Mouse (Mus musculus): ENCODE measurements around the gene Hist1h2an. TPM values are rescaled to one million over a fixed set of nuclear protein-coding genes. Genes with fewer than 3 reads are reported as not detected.
"Not testable (repeated sequence)": the region's sequence is repeated elsewhere in the genome, so short reads cannot be mapped to it uniquely, and the experiment has no call there.

The Hist1h2an gene
- polyA plus RNA-seq, 1 experiment from 2014 or later: not detected

DNA sequence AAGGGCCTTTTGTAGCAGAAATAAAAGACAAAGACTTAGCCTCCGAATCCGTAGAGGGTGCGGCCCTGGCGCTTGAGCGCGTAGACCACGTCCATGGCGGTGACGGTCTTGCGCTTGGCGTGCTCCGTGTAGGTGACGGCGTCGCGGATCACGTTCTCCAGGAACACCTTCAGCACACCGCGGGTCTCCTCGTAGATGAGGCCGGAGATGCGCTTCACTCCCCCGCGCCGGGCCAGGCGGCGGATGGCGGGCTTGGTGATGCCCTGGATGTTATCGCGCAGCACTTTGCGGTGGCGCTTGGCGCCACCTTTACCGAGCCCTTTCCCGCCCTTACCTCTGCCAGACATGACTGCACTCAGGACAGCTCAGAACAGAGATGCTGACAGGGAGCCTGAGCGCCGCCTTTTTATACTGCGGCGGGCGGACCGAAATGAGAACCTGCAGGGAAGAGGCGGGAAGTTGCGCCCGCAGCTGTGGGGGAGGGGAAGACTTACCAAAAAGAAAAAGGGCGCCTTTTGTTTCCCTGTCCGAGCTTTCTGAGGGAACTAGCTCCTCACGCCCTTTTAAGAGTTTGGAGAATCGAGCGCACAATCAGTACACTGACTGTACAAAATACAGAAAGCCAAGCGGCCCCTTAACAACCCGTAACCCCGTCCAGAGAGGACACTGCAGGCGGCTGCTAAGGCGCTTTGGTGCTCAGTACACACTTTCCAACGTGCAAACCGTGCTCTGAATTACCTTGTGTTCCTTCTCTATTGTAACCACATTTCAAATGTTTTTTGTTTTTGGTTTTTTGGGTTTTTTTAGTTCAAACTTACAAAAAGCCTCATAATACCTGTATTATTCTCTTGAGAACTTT lies 36.6 kb downstream of the Hist1h2an start, which contains the start of gene Hist1h4k:
Gene Hist1h4k, minus strand, starts transcription at position 347 of the 859 bp plus-strand sequence.
- H3K27me3 ChIP-seq (ENCODE audit: control insufficient read depth, insufficient read depth, low read depth, low read length); H3K36me3 ChIP-seq (ENCODE audit: control insufficient read depth, insufficient read depth, low read length); H3K9me3 ChIP-seq (replicated peaks; ENCODE audit: control insufficient read depth, low read length, poor library complexity, severe bottlenecking): not testable (repeated sequence)
- peak within 1 kb of the TSS; percentile 63 for H3K9ac ChIP-seq (ENCODE audit: low read depth, low read length)
- H3K27ac ChIP-seq (ENCODE audit: low read length): peak within 1 kb of the TSS; percentile 86
- ATAC-seq: peak; percentile 86
- H3K4me3 ChIP-seq (ENCODE audit: low read depth, low read length): peak within 1 kb of the TSS; percentile 43
- peaks cover 28% of the 10 kb centered on the region for H3K4me1 ChIP-seq (ENCODE audit: control insufficient read depth, insufficient read depth, low read length)
- peak within 1 kb of the TSS; percentile 81 for H3K4me2 ChIP-seq (ENCODE audit: low read length)
- under 1% methylated on average over 39 of the region's 56 CpGs for WGBS

DNA sequence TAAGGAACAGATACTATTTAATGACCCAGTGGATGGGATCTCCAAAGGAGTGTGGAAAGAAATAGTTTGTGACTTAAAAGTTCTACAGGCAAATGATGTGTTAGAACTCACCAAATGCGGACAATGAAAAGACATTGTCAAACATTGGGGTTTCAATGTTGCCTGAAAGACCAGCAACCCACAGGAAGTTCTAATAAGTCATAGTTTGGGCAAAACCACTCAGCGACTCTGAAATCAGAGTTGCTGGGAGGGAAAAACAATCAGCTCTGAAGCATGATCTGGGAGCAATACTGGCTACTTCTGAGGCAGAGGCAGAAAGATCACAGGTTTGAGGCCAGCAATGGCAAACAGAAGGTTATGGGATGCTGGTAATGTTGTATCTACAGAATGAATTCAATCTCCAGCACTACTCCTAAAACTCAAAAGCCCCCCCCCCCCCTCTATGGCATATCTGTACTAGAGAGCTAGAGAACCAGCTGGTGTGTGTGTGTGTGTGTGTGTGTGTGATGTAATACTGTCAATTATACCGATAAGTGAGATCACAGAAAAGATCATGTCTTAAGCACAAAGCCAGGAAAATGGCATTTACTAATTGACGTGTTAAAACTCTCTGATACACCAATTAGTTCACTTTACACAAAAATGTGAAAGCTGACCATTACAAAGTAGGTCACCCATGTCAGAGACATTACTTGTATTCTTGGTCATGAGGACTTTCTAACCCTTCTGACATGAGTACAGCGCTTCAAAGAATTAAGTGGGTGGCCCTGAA lies 37.4 kb downstream of the Hist1h2an start:
- H3K4me2 ChIP-seq (ENCODE audit: low read length): peak overlapping the region; percentile 81
- peak overlapping the region; percentile 86 for H3K27ac ChIP-seq (ENCODE audit: low read length)
- ATAC-seq: no peak
- H3K4me3 ChIP-seq (ENCODE audit: low read depth, low read length): peak overlapping the region; percentile 43
- H3K4me1 ChIP-seq (ENCODE audit: control insufficient read depth, insufficient read depth, low read length): peaks cover 24% of the 10 kb centered on the region
- H3K9me3 ChIP-seq (replicated peaks; ENCODE audit: control insufficient read depth, low read length, poor library complexity, severe bottlenecking): no peaks in the 10 kb centered on the region
- no peaks in the 10 kb centered on the region for H3K27me3 ChIP-seq (ENCODE audit: control insufficient read depth, insufficient read depth, low read depth, low read length)
- 5% methylated on average over 5 of the region's 5 CpGs for WGBS
- H3K9ac ChIP-seq (ENCODE audit: low read depth, low read length): peak overlapping the region; percentile 63
- no peaks in the 10 kb centered on the region for H3K36me3 ChIP-seq (ENCODE audit: control insufficient read depth, insufficient read depth, low read length)

DNA sequence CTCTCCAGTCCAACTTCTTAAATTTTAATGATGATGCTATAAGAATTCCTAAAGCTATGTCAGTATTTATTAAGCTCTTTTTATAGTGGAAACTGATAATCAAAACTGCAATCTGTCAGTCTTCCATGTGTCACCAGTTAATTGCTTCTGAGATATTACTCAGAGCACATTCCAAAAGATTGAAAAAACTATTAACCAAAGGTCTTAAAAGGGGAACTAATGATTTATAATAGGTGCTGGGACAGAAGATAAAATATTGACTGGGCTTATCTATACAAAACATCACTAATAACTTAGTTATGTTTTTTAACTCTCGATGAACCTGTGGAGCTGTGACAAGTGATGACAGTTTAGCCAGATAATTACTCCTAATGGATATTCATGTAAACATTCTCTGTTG lies 42.0 kb downstream of the Hist1h2an start:
- H3K27me3 ChIP-seq (ENCODE audit: control insufficient read depth, insufficient read depth, low read depth, low read length): no peaks in the 10 kb centered on the region
- H3K4me3 ChIP-seq (ENCODE audit: low read depth, low read length): no peak overlapping the region
- peaks cover 15% of the 10 kb centered on the region for H3K4me1 ChIP-seq (ENCODE audit: control insufficient read depth, insufficient read depth, low read length)
- H3K36me3 ChIP-seq (ENCODE audit: control insufficient read depth, insufficient read depth, low read length): no peaks in the 10 kb centered on the region
- no peak for ATAC-seq
- H3K4me2 ChIP-seq (ENCODE audit: low read length): no peak overlapping the region
- no peak overlapping the region for H3K27ac ChIP-seq (ENCODE audit: low read length)
- WGBS: 94% methylated on average over 1 of the region's 1 CpGs
- H3K9ac ChIP-seq (ENCODE audit: low read depth, low read length): no peak overlapping the region
- H3K9me3 ChIP-seq (replicated peaks; ENCODE audit: control insufficient read depth, low read length, poor library complexity, severe bottlenecking): no peaks in the 10 kb centered on the region

Small RNA genes within 50 kb of the gene (microRNA-seq; reads per million reads assigned to microRNA genes)
- gene Gm19658: not detected
- gene Gm44346: not detected
- not detected for gene Gm44454
- gene Gm44466: not detected

Other genes starting within 250 kb of the Hist1h2an start
- 0.09 and 0.15 TPM in 2 replicates for gene Olfr1366, start 244.4 kb downstream of the Hist1h2an start, polyA plus RNA-seq (2015; fragmentation: Nextera tagmentation; extraction: Ambion mirVana)
- gene Olfr1535, start 227.3 kb downstream of the Hist1h2an start, polyA plus RNA-seq (2015; fragmentation: Nextera tagmentation; extraction: Ambion mirVana): not detected in 2 replicates
- not detected in 2 replicates for gene Olfr1364, start 205.5 kb downstream of the Hist1h2an start, polyA plus RNA-seq (2015; fragmentation: Nextera tagmentation; extraction: Ambion mirVana)
- gene Olfr1362, start 173.2 kb downstream of the Hist1h2an start, polyA plus RNA-seq (2015; fragmentation: Nextera tagmentation; extraction: Ambion mirVana): not detected in 2 replicates
- gene Olfr11, start 144.7 kb downstream of the Hist1h2an start, polyA plus RNA-seq (2015; fragmentation: Nextera tagmentation; extraction: Ambion mirVana): 0.07 TPM in 1 of 2 replicates, not detected in the other
- gene Olfr1361, start 123.8 kb downstream of the Hist1h2an start, polyA plus RNA-seq (2015; fragmentation: Nextera tagmentation; extraction: Ambion mirVana): not detected in 2 replicates
- gene Olfr1360, start 109.8 kb downstream of the Hist1h2an start, polyA plus RNA-seq (2015; fragmentation: Nextera tagmentation; extraction: Ambion mirVana): not detected in 2 replicates
- not detected in 2 replicates for gene Olfr1359, start 89.1 kb downstream of the Hist1h2an start, polyA plus RNA-seq (2015; fragmentation: Nextera tagmentation; extraction: Ambion mirVana)
- gene Hist1h2bl, start 71.1 kb downstream of the Hist1h2an start, polyA plus RNA-seq (2015; fragmentation: Nextera tagmentation; extraction: Ambion mirVana): not detected in 2 replicates
- 3.5 and 9.7 TPM in 2 replicates for gene Hist1h2ai, start 70.8 kb downstream of the Hist1h2an start, polyA plus RNA-seq (2015; fragmentation: Nextera tagmentation; extraction: Ambion mirVana)
- gene Hist1h3h, start 69.6 kb downstream of the Hist1h2an start, polyA plus RNA-seq (2015; fragmentation: Nextera tagmentation; extraction: Ambion mirVana): 3.4 TPM in 1 of 2 replicates, not detected in the other
- 1.2 and 1.4 TPM in 2 replicates for gene Hist1h2bm, start 65.2 kb downstream of the Hist1h2an start, polyA plus RNA-seq (2015; fragmentation: Nextera tagmentation; extraction: Ambion mirVana)
- 0.40 and 0.80 TPM in 2 replicates for gene Hist1h4j, start 52.2 kb downstream of the Hist1h2an start, polyA plus RNA-seq (2015; fragmentation: Nextera tagmentation; extraction: Ambion mirVana)
- gene Hist1h4k, start 36.7 kb downstream of the Hist1h2an start, polyA plus RNA-seq (2015; fragmentation: Nextera tagmentation; extraction: Ambion mirVana): 2.7 TPM in 1 of 2 replicates, not detected in the other
- gene Hist1h2ak, start 33.4 kb downstream of the Hist1h2an start, polyA plus RNA-seq (2015; fragmentation: Nextera tagmentation; extraction: Ambion mirVana): 4.9 and 5.7 TPM in 2 replicates
- gene Hist1h2bn, start 33.1 kb downstream of the Hist1h2an start, polyA plus RNA-seq (2015; fragmentation: Nextera tagmentation; extraction: Ambion mirVana): 1.1 TPM in 1 of 2 replicates, not detected in the other
- 0.69 and 2.4 TPM in 2 replicates for gene Hist1h1b, start 6.6 kb downstream of the Hist1h2an start, polyA plus RNA-seq (2015; fragmentation: Nextera tagmentation; extraction: Ambion mirVana)
- 13.1 and 17.6 TPM in 2 replicates for gene Hist1h3i, start 3.8 kb downstream of the Hist1h2an start, polyA plus RNA-seq (2015; fragmentation: Nextera tagmentation; extraction: Ambion mirVana)
- 0.72 TPM in 1 of 2 replicates, not detected in the other for gene Hist1h2bp, start 243 bp upstream of the Hist1h2an start, polyA plus RNA-seq (2015; fragmentation: Nextera tagmentation; extraction: Ambion mirVana)
- gene Hist1h2bq, start 23.0 kb upstream of the Hist1h2an start, polyA plus RNA-seq (2015; fragmentation: Nextera tagmentation; extraction: Ambion mirVana): 3.4 and 3.5 TPM in 2 replicates
- gene Hist1h2ao, start 23.2 kb upstream of the Hist1h2an start, polyA plus RNA-seq (2015; fragmentation: Nextera tagmentation; extraction: Ambion mirVana): not detected in 2 replicates
- gene Hist1h4m, start 24.5 kb upstream of the Hist1h2an start, polyA plus RNA-seq (2015; fragmentation: Nextera tagmentation; extraction: Ambion mirVana): 3.7 TPM in 1 of 2 replicates, not detected in the other
- gene Hist1h4n, start 45.0 kb upstream of the Hist1h2an start, polyA plus RNA-seq (2015; fragmentation: Nextera tagmentation; extraction: Ambion mirVana): 2.6 and 2.8 TPM in 2 replicates
- 276 and 359 TPM in 2 replicates for gene Hist1h2ap, start 46.3 kb upstream of the Hist1h2an start, polyA plus RNA-seq (2015; fragmentation: Nextera tagmentation; extraction: Ambion mirVana)
- gene Hist1h2br, start 46.5 kb upstream of the Hist1h2an start, polyA plus RNA-seq (2015; fragmentation: Nextera tagmentation; extraction: Ambion mirVana): 2.9 and 3.5 TPM in 2 replicates
- gene Zfp184, start 157.9 kb upstream of the Hist1h2an start, polyA plus RNA-seq (2015; fragmentation: Nextera tagmentation; extraction: Ambion mirVana): 12.0 and 13.7 TPM in 2 replicates
- not detected in 2 replicates for gene Pom121l2, start 194.0 kb upstream of the Hist1h2an start, polyA plus RNA-seq (2015; fragmentation: Nextera tagmentation; extraction: Ambion mirVana)
- not detected in 2 replicates for gene Prss16, start 222.5 kb upstream of the Hist1h2an start, polyA plus RNA-seq (2015; fragmentation: Nextera tagmentation; extraction: Ambion mirVana)
- not detected in 2 replicates for gene Hist1h2ah, start 248.3 kb upstream of the Hist1h2an start, polyA plus RNA-seq (2015; fragmentation: Nextera tagmentation; extraction: Ambion mirVana)
- gene Hist1h2bk, start 248.7 kb upstream of the Hist1h2an start, polyA plus RNA-seq (2015; fragmentation: Nextera tagmentation; extraction: Ambion mirVana): 1.3 TPM in 1 of 2 replicates, not detected in the other